Mouse (Mus musculus) kidney, adult 2 months (tissue): ENCODE results near the gene Tulp4.
"Not testable (repeated sequence)": the region's sequence is repeated elsewhere in the genome, so short reads cannot be mapped to it uniquely, and the experiment has no call there.

Experiments
- CTCF ChIP-seq: fragments of 200-500 bp; conservative IDR thresholded peaks from 2 replicates; pipeline ENCODE4 v1.5.1; 2011; ENCODE audit warnings: low read depth, mild to moderate bottlenecking, control low read depth, low read length, moderate library complexity, mixed read lengths; ENCODE audit not compliant: insufficient read depth, insufficient read length
- POLR2A ChIP-seq: fragments of 200-500 bp; IDR thresholded peaks from one replicate; pipeline ENCODE4 v1.6.1; 2011; ENCODE audit warnings: low read depth, low read length, control low read depth

DNA sequence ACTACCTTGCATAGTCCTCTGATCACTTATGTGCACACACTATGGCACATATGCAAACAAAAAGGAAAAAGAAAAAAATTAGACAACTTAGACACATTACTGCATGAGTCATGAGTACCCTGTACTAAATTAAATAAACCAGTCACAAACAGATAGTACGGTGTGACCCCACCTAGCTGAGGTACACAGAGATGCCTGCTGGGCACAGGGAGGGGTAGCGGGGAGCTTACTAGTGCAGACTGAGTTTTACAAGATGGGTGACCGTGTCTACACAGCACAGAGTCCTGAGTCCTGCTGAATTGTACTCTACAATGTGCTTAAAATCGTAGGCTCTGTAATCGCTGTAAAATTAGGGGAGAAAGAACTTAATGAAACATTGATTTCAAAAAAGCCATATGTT lies 179.9 kb downstream of the Tulp4 start:
- not testable (repeated sequence) for TF ChIP-seq CTCF, POLR2A
